Mouse (Mus musculus): ENCODE data around the gene Morn3. TPM values are rescaled to one million over a fixed set of nuclear protein-coding genes. Genes with fewer than 3 reads are reported as not detected.

The Morn3 gene
- polyA plus RNA-seq, 3 experiments from 2014 or later: 2.6 to 7.4 (median 6.1) TPM

- no peak for ATAC-seq
Measured at GRCm38 (mm10) chr5:122989551-122990330, 57.1 kb downstream of the Morn3 start, which contains the start of gene Kdm2b. Kdm2b (minus strand) TSS chr5:122989823.

DNA sequence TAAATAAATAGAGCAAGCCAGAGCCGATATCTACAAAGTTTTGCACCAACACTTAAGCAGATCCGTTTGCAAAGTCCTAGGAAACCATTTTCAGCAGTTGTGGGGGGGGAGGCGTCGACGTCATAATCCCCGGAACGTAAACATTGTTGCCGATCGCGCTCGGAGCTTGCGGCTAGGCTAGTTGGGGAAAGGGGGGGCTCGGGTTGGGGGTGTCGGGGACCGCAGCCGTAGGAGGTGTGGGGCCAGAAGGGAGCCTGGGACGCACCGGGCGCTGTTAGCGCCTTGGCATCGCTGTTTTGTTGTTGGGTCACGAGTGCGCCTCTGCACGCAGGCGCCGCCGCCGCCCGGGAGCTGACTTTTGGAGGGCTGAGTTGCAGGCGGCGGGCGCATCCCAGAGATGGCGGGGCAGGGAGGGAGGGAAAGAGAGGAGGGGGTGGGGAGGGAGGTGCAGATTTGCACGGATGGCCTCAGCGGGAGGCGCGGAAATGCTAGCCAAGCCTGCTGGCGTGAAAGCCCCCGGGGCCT lies 57.8 kb downstream of the Morn3 start:
- ATAC-seq: peak; percentile 39

GRCm38 (mm10) chr5:122988021-122988751 lies 58.6 kb downstream of the Morn3 start:
- ATAC-seq: no peak

DNA sequence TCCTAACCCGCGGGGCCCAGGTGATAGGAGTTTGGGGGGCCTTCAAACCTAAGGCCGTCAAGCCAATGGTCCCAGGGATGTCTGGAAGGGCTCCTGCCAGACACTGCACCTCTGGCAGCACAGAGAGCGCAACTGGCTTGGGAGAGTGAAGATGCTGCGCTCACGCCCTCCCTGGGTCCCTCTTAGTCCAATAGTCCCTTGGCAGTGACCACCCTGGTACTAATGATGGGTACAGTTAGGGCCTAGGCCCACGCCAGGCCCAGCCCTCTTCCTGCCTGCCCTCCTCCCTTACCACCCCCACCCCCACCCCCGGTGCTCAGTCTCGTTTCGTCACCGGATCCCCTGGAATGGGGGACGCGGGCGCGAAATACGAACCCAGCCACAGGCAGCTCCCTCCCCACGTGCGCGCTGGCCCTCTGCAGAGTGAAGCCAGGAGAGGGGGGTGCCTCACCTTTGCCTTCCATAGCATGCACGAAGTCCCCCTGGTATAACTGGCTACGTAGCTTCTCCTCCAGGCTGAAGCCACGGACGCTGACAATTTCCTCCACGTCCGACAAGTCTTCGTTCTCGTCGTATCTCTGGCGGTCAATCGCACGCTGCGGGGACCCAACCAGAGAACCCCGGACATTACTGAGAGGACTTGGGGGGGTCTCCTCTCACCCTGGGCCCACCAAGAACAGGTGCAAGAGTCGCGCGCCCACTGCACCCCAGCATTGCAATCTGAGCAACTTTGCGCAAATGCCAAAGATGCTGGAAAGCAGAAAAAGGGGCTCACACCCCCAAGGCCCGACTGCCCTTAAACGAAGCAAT lies 59.4 kb downstream of the Morn3 start:
- no peak for ATAC-seq

- no peak for ATAC-seq
Measured at GRCm38 (mm10) chr5:122986091-122986493, 60.7 kb downstream of the Morn3 start.

Other genes with a start within 250 kb of the Morn3 start
- 100 to 1,000 TPM in 2 of 3 experiments, 10 to 100 TPM in 1; 87.6 to 106 (median 103) TPM for gene Anapc5, start 225.7 kb downstream of the Morn3 start, polyA plus RNA-seq (2017; shearing (Covaris generic))
- 10 to 100 TPM; 26.7 to 33.8 (median 27.6) TPM for gene Rnf34, start 197.0 kb downstream of the Morn3 start, polyA plus RNA-seq (2017; shearing (Covaris generic))
- gene Kdm2b, start 57.2 kb downstream of the Morn3 start, polyA plus RNA-seq (2017; shearing (Covaris generic)): 10 to 100 TPM; 29.8 to 58.3 (median 53.4) TPM
- gene Orai1, start 31.9 kb downstream of the Morn3 start, polyA plus RNA-seq (2017; shearing (Covaris generic)): 10 to 100 TPM in 1 of 3 experiments, 1 to 10 TPM in 2; 7.3 to 10.0 (median 8.0) TPM
- gene Tmem120b, start 21.4 kb upstream of the Morn3 start, polyA plus RNA-seq (2017; shearing (Covaris generic)): 1 to 10 TPM; 1.1 to 2.1 (median 1.5) TPM
- gene Rhof, start 85.7 kb upstream of the Morn3 start, polyA plus RNA-seq (2017; shearing (Covaris generic)): 10 to 100 TPM; 62.4 to 71.7 (median 66.6) TPM
- 10 to 100 TPM; 13.0 to 17.7 (median 16.0) TPM for gene Setd1b, start 95.2 kb upstream of the Morn3 start, polyA plus RNA-seq (2017; shearing (Covaris generic))
- gene Psmd9, start 122.4 kb upstream of the Morn3 start, polyA plus RNA-seq (2017; shearing (Covaris generic)): 10 to 100 TPM; 36.1 to 40.9 (median 39.8) TPM
- gene Hpd, start 135.7 kb upstream of the Morn3 start, polyA plus RNA-seq (2017; shearing (Covaris generic)): not detected
- 1 to 10 TPM in 2 of 3 experiments, under 1 TPM in 1; 0.74 to 4.2 (median 2.4) TPM for gene Wdr66, start 205.1 kb upstream of the Morn3 start, polyA plus RNA-seq (2017; shearing (Covaris generic))

Measured in inflammation-experienced regulatory T-cells, adult 6 months (primary cell).